Mouse (Mus musculus) left cerebral cortex, adult 18-20 months (tissue): ENCODE data around the gene Commd7. TPM values are rescaled to one million over a fixed set of nuclear protein-coding genes. Genes with fewer than 3 reads are reported as not detected.
"Not testable (repeated sequence)": the region's sequence is repeated elsewhere in the genome, so short reads cannot be mapped to it uniquely, and the experiment has no call there.

Source experiments
- DNase-seq, 2 experiments: peaks; one replicate each; pipeline ENCODE4 v3.0.0; 2021 to 2022; ENCODE audit warnings: low spot score in 2 of 2, mixed read lengths in 1 of 2
- long read RNA-seq, 2 experiments: library from polyadenylated mRNA; stranded (forward); transcript quantifications; one replicate each; pipeline ENCODE4 v2.0.0; 2021
- total RNA-seq, 2 experiments: library from RNA; stranded (reverse); gene quantifications; 2 replicates each; pipeline ENCODE4 v1.2.3; 2021

Gene Commd7
- total RNA-seq: 10 to 100 TPM; 28.7 to 30.3 TPM
- long read RNA-seq, experiment 1, transcript Commd7-201 (9 exons, 3,210 nt): major isoform, 29 of 34 reads
- long read RNA-seq, experiment 1, partial matches to known transcripts: 0 of 34 reads
- long read RNA-seq, experiment 1, other reads (novel, unspliced or antisense): 1 of 34 reads
- long read RNA-seq, experiment 2, transcript Commd7-201 (9 exons, 3,210 nt): major isoform, 21 of 27 reads
- long read RNA-seq, experiment 2, partial matches to known transcripts: 1 of 27 reads
- long read RNA-seq, experiment 2, other reads (novel, unspliced or antisense): 3 of 27 reads

- DNase-seq: peak; percentile 90 to 92
These were observed at the start of gene Commd7 for GRCm38 (mm10) chr2:153631976-153632870. Commd7 (minus strand) TSS chr2:153632781.

DNA sequence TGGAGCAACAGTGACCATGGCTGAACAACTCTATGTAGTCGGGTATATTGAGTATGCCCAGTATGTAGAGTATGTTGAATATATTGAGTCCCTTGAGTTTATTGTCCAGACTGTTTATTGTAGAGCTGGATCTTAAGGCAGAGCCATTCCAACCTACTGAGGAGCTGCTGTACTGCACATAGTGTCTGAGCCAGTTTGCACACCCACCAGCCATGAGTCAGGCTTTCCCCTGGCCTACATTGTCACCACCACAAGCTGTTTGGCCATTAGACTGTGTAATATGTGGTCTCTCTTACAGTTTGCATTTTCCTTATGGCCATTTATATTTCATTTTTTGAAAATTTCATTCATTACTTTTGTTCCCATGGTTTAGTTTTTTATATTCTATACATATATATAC lies 47.4 kb upstream of the Commd7 start:
- DNase-seq: peak; percentile 47 to 64

DNA sequence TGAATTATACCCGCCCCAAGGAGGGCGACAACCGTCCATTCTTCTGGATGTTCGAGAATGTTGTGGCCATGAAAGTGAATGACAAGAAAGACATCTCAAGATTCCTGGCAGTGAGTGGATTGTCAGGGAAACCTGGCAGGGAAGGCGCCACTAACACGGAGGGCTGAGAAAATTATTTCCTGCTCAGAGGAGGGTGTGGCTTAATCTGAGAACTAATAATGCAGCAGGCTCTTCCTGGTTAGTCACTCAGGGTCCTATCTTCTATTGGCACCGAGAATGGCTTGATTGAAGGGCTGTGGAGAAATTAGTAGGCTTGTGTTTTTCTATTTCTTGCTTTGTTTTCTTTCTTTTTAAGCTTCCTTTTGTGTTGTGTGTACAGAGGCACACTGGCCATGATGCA lies 45.0 kb upstream of the Commd7 start:
- DNase-seq: no peak

GRCm38 (mm10) chr2:153676944-153677343 lies 44.4 kb upstream of the Commd7 start:
- DNase-seq: no peak

DNA sequence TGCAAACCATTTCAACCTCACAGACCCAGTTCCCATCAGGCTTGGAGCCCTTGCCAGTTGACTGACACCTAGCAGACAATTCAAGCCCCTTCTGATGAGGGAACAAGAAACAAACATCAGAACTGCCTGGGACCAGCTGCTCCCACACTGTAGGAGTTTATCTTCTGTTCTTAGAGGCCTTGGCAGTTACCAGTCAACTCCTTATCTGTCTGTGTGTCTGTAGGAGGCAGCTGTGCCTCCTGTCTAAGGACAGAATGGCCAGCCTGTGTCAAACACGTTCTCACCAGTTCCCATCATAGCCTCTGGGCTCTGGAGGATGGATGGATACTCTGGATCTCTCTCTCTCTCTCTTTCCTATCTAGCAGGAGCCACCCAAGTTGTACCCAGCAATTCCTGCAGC lies 42.8 kb upstream of the Commd7 start:
- DNase-seq: not testable (repeated sequence)

GRCm38 (mm10) chr2:153672619-153673018 lies 40.0 kb upstream of the Commd7 start:
- no peak for DNase-seq

- no peak for DNase-seq
These were observed 37.5 kb upstream of the Commd7 start for GRCm38 (mm10) chr2:153670111-153670510.

- no peak for DNase-seq
These were observed 36.3 kb upstream of the Commd7 start for GRCm38 (mm10) chr2:153668754-153669376.

DNA sequence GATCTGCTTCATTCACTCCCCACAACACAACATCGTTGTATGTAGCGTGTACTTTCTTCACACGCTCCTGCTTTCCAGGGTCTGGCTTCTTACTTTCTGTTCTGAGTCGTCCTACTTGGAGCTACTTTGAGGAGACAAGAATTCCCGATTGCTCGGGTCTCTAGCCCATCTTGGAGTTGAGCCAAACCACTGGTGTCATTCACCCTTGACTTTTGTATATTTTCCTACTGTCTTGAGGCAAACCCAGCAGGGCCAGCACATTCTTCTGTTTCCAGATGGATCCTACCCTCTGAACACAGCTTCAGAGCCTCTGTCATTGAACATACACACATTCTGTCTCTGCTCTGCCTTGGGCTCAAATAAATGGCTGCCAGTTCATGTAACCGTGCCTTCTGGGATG lies 32.8 kb upstream of the Commd7 start:
- DNase-seq: no peak

- DNase-seq: no peak
These were observed 28.0 kb upstream of the Commd7 start for GRCm38 (mm10) chr2:153660616-153661015.

- DNase-seq: not testable (repeated sequence)
These were observed 25.1 kb upstream of the Commd7 start for GRCm38 (mm10) chr2:153657659-153658058.

DNA sequence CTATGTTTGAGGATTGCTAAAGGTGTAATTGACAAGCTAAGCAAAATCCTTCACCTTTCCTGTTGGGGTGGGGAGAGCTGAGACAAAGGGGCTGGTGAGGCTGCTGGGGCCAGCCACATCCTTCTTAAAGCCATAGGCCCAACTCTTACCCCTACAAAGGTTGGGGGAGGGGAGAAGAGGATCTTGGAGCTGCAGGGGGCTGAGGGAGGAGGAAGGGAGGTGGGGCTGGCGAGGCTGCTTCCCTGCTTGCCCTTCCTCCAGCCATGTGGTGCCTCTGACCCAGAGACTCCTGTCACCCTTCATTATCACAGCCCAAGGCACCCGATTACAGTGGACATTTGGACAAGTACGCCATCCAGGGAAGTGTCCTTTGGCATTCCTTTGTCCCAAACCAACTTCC lies 19.1 kb upstream of the Commd7 start:
- no peak for DNase-seq

DNA sequence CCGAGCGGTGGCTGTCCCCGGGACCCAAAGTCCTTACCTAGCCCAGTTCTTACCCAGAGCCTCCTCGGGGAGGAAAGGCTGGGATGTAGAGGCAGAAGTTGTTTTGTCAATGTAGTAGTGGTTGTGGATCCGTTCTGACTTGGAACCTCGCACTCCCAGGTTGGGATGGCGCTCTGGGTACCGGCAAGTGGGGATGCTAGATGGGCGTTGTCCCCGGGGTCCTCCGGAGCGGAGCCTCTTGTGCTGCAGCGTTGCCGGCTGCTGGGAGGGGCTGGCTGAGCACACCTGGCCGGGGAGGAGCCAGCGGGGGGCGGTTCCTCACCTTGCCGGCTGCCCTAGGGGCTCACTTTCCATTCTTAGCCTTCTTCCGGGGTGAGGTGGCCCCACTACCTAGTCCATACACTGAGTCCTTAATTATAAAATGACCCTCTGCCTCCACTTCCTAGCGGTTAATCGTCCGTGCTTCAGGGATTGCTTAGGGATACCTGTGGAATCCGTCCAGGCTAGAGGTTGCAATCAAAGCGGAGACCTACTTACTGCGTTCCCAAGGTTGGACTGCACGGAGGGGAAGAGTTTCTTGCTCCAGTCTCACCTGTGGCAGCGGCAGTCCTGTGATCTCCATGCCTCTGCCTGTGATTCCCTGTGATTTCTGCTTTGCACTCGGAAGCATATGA lies 17.6 kb upstream of the Commd7 start:
- no peak for DNase-seq

DNA sequence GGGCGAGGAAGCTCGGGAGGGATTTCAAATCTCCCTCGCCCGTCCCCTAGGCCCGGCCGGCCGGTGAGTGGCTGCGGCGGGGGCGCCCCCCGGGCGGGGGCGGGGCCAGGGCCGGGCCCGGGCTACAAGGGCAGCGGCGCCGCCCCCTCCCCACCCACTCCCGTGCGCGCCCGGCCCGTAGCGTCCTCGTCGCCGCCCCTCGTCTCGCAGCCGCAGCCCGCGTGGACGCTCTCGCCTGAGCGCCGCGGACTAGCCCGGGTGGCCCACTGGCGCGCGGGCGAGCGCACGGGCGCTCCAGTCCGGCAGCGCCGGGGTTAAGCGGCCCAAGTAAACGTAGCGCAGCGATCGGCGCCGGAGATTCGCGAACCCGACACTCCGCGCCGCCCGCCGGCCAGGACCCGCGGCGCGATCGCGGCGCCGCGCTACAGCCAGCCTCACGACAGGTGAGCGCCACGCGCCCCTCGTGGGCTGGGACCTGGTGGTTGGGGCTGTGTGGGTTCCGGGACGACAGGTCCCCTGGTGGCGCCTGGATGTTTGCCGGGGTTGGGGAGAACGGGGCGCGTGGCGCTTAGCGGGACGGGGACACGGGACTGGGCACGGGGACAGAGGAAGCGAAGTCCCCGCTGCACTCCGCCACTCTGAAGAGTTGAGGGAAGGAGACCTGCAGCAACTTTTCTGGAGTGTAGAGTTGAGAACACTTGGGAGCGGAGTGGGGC lies 16.9 kb upstream of the Commd7 start, which contains the start of gene Dnmt3b:
TSS of gene Dnmt3b (plus strand) at position 153 of the 716 bp plus-strand sequence.
- peak in 1 of 2 experiments; percentile 42 for DNase-seq

DNA sequence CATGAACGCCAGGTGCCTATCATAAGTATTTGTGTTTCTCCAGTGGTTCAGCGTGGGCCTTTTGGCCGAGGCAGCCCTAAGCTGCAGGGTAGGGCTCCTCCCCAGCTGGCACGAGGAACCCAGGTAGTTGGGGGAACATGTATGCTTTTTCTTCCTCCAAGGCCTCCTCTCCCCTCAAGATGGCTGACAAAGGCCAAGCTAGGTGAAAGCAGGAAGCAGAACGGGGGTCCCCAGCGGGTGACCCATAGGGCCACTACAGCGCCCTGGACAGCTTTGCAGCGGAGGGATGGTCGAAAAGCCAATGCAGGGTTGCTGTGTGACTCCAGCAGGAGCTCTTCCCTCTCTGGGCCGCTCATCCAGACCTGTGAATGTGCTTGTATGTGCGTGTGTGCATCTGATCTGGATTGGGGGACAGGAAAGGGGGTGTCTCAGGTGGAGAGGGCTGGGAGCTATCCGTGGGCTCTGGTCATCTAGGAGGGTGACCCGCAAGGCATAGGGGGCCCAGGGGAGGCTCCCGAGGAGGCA lies 16.3 kb upstream of the Commd7 start:
- DNase-seq: no peak

- no peak for DNase-seq
These were observed 10.4 kb upstream of the Commd7 start for GRCm38 (mm10) chr2:153642999-153643398.

DNA sequence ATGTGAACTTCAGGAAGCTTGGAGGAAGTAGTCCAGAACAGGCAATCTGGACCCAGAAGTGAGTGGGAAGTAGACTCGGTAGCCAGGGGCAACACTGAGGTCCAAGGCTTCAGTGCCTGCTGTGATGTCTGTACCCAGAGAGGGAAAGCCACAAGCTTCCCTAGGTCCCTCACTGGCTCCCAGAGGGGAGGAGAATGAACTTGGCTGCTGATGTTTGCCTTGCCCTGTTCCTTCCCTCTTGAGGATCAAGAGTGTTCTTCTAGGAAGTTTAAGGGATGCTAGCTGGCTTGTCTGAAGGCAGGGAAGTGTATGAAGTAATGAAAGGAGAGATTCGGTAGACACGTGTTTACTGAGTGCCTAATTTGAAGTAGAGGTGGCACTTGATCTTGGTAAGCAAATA lies 9.9 kb upstream of the Commd7 start:
- DNase-seq: no peak

DNA sequence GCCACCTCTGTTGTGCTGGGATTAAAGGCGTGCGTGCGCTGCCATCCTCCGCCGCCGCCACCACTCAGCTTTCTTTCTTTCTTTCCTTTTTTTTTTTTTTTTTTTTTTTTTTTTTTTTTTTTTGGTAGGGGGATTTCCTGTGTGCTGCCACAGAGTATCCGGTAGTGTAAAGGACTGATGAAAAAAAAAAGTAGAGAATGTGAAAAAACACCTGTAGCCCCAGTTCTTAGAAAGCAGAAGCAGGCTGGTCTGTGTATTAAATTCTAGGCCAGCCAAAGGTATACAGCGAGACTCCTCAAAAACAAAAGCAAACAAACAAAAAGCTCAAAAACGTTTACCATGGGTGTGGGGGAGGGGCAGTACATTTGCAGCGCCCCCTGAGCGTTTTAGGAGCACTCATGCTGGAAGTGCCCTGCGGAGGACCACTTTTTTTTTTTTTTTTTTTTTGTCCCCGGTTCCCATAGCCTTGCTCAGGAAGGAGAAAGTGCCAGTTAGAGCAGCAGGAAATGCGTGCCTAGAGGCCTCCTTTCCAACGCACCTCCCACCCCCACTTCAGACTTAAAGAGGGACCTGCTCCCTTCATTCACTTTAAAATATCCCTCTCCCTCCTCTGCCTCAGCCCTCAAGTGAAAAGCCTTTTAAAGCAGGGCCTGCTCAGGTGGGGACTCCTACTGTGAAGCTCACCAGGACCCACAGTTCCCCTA lies 6.5 kb upstream of the Commd7 start:
- no peak for DNase-seq

DNA sequence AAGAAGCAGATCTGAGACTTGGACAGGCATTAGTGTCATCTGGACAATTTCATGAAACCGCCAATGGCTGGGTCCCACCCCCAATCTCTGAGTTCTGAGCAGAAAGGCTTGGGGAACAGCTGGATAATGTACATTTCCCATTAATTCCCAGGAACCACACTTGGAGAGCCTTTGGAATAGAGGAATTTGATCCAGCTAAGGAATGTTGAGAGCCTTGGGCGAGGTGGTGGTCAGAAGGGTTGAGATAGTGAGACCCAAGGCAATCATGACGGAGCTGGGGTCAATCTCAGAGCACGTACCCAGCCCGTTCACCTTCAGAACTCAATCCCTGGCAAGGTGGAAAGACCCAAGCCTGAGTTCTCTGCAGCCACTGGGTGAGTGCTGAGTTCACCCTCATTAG lies 678 bp upstream of the Commd7 start:
- no peak for DNase-seq

- DNase-seq: no peak
These were observed 268 bp upstream of the Commd7 start for GRCm38 (mm10) chr2:153632871-153633226.
